Mouse (Mus musculus): ENCODE results near the gene Atcay. TPM values are rescaled to one million over a fixed set of nuclear protein-coding genes. Genes with fewer than 3 reads are reported as not detected.
"Not testable (repeated sequence)": the region's sequence is repeated elsewhere in the genome, so short reads cannot be mapped to it uniquely, and the experiment has no call there.

Atcay gene
- polyA plus RNA-seq, 1 experiment from 2014 or later = 25.9 TPM

DNA sequence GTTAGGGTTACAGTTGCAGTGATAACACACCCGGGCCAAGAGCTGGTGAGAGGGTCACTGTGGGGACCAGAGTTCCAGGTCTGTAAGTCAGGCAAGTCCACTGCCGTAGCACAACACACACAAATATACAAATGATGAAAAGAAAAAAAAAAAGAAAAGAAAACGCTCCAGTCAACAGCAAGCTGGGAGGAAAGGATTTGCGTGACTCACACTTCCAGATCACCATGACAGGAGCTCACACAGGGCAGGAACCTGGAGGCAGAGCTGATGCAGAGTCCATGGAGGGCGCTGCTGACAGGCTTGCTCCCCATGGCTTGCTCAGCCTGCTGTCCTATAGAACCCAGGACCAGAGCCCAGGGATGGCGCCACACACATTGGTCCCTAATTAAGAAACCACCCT lies 3.6 kb upstream of the Atcay start:
- WGBS = 86% methylated on average over 6 of the region's 6 CpGs
- H3K27ac ChIP-seq = no peak overlapping the region
- H3K36me3 ChIP-seq = 0 out of 2 replicates have a peak, but pooled peaks cover 5% of the 10 kb centered on the region
- H3K27me3 ChIP-seq (ENCODE audit: insufficient read depth, poor library complexity, severe bottlenecking) = peaks cover 68% of the 10 kb centered on the region
- peaks cover 66% of the 10 kb centered on the region for H3K4me1 ChIP-seq (replicated peaks)
- no peak for DNase-seq (ENCODE audit: low spot score)
- H3K4me3 ChIP-seq = peak overlapping the region; percentile 94; the same call in 1 of the 2 replicates
- no peaks in the 10 kb centered on the region for H3K9me3 ChIP-seq

DNA sequence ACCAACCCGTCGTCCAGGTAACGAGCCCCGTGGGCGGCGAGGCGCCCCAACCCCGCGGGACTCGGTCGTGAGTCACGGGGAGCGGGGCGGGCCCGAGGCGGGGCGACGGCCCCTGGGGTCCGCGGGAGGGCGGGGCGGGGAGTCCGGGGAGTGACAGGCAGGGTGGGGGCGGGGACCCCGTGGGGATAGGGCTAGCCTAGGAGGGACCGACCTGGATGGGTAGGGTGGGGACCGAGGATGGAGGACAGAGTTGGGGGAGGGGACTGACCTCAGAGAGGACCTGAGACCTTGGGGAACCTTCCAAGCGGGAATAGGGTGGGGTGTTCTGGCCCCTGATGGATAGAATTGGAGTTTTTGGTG lies 2.6 kb upstream of the Atcay start:
- H3K27ac ChIP-seq = peak overlapping the region; percentile 93
- peaks cover 61% of the 10 kb centered on the region for H3K4me1 ChIP-seq (replicated peaks)
- no peaks in the 10 kb centered on the region for H3K9me3 ChIP-seq
- WGBS = 1% methylated on average over 27 of the region's 28 CpGs
- DNase-seq (ENCODE audit: low spot score) = no peak
- H3K27me3 ChIP-seq (ENCODE audit: insufficient read depth, poor library complexity, severe bottlenecking) = peaks cover 68% of the 10 kb centered on the region
- 0 out of 2 replicates have a peak, but pooled peaks cover 5% of the 10 kb centered on the region for H3K36me3 ChIP-seq
- peak overlapping the region; percentile 94 for H3K4me3 ChIP-seq

DNA sequence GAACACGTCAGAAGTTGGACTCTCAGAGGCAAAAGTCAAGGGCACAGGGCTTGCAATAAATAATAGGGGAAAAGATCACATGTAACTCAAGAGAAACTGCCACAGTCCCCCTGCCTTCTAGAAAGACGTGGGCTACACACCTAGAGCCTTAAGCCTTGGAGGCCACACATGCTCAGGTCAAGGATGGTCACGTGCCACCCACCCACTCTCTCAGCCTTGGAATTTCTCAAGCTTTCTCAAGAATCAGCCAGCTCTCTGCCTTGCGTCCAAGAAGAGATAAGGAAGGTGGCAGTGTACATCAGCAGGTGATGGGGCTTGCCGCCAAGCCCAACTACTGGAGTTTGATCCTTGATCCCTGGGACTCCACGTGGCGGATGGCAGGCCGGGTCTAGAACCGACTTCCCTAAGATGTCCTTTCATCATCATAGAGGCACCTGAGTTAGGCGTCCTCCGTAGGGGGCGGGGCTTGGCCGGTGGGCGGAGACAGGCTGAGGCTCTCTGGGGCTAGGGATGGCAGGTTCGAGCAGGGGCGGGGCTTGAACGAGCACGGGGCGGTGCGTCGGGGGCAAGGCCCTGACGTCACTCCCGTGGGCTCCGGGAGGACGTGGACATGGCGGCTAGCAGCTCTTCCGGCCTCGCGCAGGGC lies 2.1 kb upstream of the Atcay start, which contains the start of gene Zfr2:
TSS of gene Zfr2 (plus strand) at position 576 of the 646 bp plus-strand sequence.
- H3K27me3 ChIP-seq (ENCODE audit: insufficient read depth, poor library complexity, severe bottlenecking) = peaks cover 63% of the 10 kb centered on the region
- no peaks in the 10 kb centered on the region for H3K9me3 ChIP-seq
- DNase-seq (ENCODE audit: low spot score) = peak; percentile 85
- H3K4me3 ChIP-seq = peak within 1 kb of the TSS; percentile 94
- WGBS = 10% methylated on average over 29 of the region's 29 CpGs
- H3K36me3 ChIP-seq = 0 out of 2 replicates have a peak, but pooled peaks cover 5% of the 10 kb centered on the region
- H3K27ac ChIP-seq = peak within 1 kb of the TSS; percentile 93
- peaks cover 59% of the 10 kb centered on the region for H3K4me1 ChIP-seq (replicated peaks)

DNA sequence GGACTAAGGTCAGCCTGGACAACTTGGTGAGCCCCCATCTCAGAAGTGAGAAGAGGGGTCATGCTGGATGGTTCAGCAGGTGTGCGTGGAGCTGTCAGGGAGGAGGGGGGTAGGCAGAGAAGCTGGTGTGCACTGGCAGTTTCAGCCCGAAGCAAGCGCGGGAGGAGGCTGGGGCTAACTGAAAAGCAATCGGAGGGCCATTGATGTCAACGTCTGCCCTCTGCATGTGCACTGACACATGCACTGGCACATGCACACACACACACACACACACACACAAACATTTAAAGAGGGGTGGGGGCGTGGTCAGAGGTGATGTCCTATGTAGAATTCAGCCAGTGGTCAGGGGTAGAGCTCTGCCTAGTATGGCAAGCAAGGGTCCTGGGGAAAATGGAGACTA lies 803 bp upstream of the Atcay start:
- Histone ChIP-seq H3K4me1 (replicated peaks) (peaks cover 48% of the 10 kb centered on the region), H3K4me3 (peak overlapping the region; percentile 61)

DNA sequence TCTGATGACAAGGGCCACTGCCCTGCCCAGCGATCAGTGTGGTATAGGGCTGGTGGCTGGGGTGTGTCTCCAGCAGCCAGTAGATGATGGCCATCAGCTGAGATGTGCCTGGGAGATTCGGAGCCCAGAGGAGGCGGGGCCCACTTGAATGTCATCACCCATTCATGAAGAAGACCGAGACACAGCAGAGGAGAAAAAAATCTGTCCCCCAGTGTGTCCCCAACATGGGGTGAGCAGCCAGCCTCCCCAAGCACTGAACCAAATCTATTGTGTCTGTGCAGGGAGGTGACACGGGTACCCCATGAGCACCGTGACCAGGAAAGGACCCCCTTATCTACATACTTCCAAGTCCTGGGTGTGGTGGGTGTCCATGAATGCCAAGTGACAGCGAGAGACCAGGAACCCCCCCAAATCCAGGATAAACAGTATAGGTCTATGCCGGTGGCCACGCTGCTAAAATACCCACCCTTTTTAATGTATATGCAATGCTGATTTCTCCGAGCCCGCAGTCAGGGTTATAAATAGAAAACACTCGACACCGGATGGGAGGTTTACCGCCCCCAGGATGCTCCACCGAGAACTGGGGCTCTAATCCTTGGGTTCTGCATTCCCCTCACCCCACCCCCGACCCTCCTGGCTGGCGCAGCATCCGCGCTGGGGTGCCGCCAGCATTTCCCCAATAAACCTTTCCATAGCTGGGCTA lies 747 bp downstream of the Atcay start:
- Histone ChIP-seq H3K4me1 (replicated peaks) (peaks cover 44% of the 10 kb centered on the region), H3K4me3 (peak overlapping the region; percentile 61), H3K9me3 (no peaks in the 10 kb centered on the region), H3K27me3 (ENCODE audit: insufficient read depth, poor library complexity, severe bottlenecking) (peaks cover 49% of the 10 kb centered on the region), H3K27ac (peak overlapping the region; percentile 85), H3K36me3 (no peaks in the 10 kb centered on the region)
- DNase-seq (ENCODE audit: low spot score) = no peak
- 12% methylated on average over 20 of the region's 20 CpGs for WGBS

More for the DNA sequence above, 803 bp upstream of the Atcay start:
- H3K27ac ChIP-seq = peak overlapping the region; percentile 70; the same call in 1 of the 2 replicates
- DNase-seq (ENCODE audit: low spot score) = no peak
- peaks cover 52% of the 10 kb centered on the region for H3K27me3 ChIP-seq (ENCODE audit: insufficient read depth, poor library complexity, severe bottlenecking)
- 0 out of 2 replicates have a peak, but pooled peaks cover 5% of the 10 kb centered on the region for H3K36me3 ChIP-seq
- H3K9me3 ChIP-seq = no peaks in the 10 kb centered on the region
- WGBS = 58% methylated on average over 7 of the region's 7 CpGs

DNA sequence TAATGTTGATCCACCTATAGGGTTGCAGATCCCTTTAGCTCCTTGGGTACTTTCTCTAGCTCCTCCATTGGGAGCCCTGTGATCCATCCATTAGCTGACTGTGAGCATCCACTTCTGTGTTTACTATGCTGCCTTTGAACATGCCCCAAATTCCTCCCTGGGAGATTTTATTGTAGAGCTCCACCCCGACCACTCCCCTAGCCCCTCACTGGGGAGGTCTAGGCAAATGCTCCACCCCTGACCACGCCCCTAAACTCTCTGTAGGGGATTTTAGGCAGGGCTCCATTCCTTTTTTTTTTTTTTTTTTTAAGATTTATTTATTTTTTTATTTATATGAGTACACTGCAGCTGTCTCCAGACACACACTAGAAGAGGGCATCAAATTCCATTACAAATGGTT lies 6.9 kb downstream of the Atcay start:
- WGBS = 62% methylated on average over 2 of the region's 2 CpGs
- H3K4me3 ChIP-seq; H3K27ac ChIP-seq; H3K4me1 ChIP-seq (replicated peaks); H3K9me3 ChIP-seq; DNase-seq (ENCODE audit: low spot score); H3K27me3 ChIP-seq (ENCODE audit: insufficient read depth, poor library complexity, severe bottlenecking): not testable (repeated sequence)
- H3K36me3 ChIP-seq = peaks cover 17% of the 10 kb centered on the region; the same call in 1 of the 2 replicates

DNA sequence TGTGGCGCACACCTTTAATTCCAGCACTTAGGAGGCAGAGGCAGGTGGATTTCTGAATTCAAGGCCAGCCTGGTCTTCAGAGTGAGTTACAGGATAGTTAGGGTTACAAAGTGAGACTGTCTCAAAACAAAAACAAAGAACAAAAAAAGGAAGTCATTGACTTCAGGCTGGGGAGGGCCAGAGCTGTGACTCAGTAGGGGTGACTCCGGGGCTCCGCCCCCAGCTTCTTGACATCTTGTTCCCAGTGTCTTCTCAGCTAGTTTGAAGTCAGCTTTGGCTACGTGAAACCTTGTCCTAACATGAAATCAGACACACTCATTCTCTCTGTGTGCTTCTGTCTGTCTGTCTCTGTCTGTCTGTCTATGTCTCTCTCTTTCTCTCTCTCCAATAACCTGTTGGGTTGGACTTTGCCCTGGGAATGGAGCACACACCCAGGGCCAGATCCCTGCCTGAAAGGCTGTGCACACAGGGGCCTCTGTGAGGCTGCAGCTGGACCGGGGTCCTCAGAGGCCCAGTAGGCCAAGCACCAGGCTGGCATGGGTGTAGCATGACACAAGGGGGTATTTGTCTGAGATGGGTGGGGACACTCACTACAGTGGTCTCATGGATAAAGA lies 9.1 kb downstream of the Atcay start:
- no peak for DNase-seq (ENCODE audit: low spot score)
- H3K27me3 ChIP-seq (ENCODE audit: insufficient read depth, poor library complexity, severe bottlenecking) = peaks cover 6% of the 10 kb centered on the region; the same call in 1 of the 2 replicates
- no peak overlapping the region for H3K4me3 ChIP-seq
- no peaks in the 10 kb centered on the region for H3K9me3 ChIP-seq
- H3K27ac ChIP-seq = no peak overlapping the region
- H3K4me1 ChIP-seq (replicated peaks) = peaks cover 6% of the 10 kb centered on the region; the same call in 1 of the 2 replicates
- H3K36me3 ChIP-seq = peaks cover 24% of the 10 kb centered on the region; the same call in 1 of the 2 replicates
- 89% methylated on average over 5 of the region's 5 CpGs for WGBS

DNA sequence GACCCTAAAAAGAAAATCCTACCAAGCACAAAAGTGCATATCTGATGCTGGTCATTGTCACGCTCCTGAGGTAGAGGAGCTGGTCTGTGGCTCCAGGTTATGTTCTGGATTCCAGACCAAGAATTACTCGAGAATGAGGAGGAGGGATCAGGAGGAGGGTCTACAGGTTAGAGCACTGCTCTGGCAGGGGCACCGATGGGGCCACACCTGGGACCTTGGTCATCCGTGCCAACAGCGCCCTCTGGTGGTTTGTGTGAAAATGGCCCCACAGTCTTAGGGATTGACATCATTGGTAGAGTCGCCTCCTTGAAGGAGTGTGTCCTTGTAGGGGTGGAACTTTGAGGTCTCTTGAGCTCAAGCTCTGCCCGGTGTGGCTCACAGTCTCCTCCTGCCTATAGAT lies 12.7 kb downstream of the Atcay start:
- Histone ChIP-seq H3K36me3 (peaks cover 44% of the 10 kb centered on the region), H3K27ac (no peak overlapping the region), H3K4me3 (no peak overlapping the region), H3K4me1 (replicated peaks) (peaks cover 6% of the 10 kb centered on the region; the same call in 1 of the 2 replicates), H3K9me3 (peaks cover under 1% of the 10 kb centered on the region; the same call in 1 of the 2 replicates), H3K27me3 (ENCODE audit: insufficient read depth, poor library complexity, severe bottlenecking) (peaks cover 6% of the 10 kb centered on the region; the same call in 1 of the 2 replicates)
- 43% methylated on average over 7 of the region's 7 CpGs for WGBS
- DNase-seq (ENCODE audit: low spot score) = peak; percentile 59

DNA sequence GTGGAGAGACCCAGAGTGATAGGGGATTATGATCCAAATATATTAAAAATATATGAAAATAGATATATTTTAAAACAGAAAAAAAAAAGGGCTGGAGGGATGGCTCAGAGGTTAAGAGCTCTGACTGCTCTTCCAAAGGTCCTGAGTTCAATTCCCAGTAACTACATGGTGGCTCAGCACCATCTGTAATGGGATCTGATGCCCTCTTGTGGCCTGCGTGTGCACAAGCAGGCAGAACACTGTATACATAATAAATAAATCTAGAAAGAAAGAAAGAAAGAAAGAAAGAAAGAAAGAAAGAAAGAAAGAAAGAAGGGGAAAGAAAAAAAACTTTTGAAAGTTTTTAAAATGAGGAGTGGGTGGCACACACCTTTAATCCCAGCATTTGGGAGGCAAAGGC lies 13.4 kb downstream of the Atcay start:
- H3K4me3 ChIP-seq; DNase-seq (ENCODE audit: low spot score); H3K27ac ChIP-seq; H3K4me1 ChIP-seq (replicated peaks); H3K9me3 ChIP-seq; H3K27me3 ChIP-seq (ENCODE audit: insufficient read depth, poor library complexity, severe bottlenecking): not testable (repeated sequence)
- peaks cover 51% of the 10 kb centered on the region for H3K36me3 ChIP-seq
- WGBS = 25% methylated on average over 1 of the region's 1 CpGs

DNA sequence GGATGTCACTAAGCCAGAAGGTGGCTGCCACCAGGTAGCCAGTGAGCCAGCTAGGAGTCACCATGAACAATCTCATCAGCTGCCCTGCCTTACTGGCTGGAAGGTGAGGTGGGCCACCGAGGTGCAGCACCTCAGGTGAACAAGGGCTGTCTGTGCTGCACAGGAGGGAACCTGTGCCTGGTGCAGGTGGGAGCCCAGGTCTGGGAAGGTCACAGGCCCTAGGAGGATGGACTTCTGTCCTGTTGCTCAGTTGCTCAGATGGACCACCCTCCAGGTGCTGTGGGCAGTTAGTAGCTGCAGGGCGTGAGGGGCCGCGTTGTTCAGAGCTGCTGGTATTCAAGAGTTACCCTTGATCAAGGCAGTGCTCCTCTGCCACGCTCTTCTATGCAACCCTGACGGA lies 13.8 kb downstream of the Atcay start:
- H3K4me3 ChIP-seq = no peak overlapping the region
- no peak overlapping the region for H3K27ac ChIP-seq
- peaks cover 6% of the 10 kb centered on the region; the same call in 1 of the 2 replicates for H3K4me1 ChIP-seq (replicated peaks)
- peaks cover 52% of the 10 kb centered on the region for H3K36me3 ChIP-seq
- DNase-seq (ENCODE audit: low spot score) = no peak
- WGBS = 90% methylated on average over 6 of the region's 6 CpGs
- peaks cover 6% of the 10 kb centered on the region; the same call in 1 of the 2 replicates for H3K27me3 ChIP-seq (ENCODE audit: insufficient read depth, poor library complexity, severe bottlenecking)
- H3K9me3 ChIP-seq = peaks cover 12% of the 10 kb centered on the region; the same call in 1 of the 2 replicates

DNA sequence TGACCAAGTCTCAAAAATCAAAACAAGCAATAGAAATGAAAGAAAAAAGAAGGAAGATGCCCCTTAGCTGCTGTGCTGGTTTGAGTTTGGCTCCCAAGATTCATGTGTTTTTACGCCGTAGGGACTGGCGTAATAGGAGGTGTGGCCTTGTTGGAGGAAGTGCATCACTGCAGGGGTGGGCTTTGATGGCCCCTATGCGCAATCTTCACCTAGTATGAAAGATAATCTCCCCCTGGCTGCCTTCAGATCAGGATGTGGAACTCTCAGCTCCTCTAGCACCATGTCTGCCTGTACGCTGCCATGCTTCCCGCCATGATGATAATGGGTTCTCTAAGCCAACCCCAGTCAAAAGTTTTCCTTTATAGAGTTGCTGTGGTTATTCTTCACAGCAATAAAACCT lies 14.4 kb downstream of the Atcay start:
- DNase-seq (ENCODE audit: low spot score) = no peak
- no peak overlapping the region for H3K27ac ChIP-seq
- 87% methylated on average over 6 of the region's 6 CpGs for WGBS
- peaks cover 6% of the 10 kb centered on the region; the same call in 1 of the 2 replicates for H3K27me3 ChIP-seq (ENCODE audit: insufficient read depth, poor library complexity, severe bottlenecking)
- peaks cover 6% of the 10 kb centered on the region; the same call in 1 of the 2 replicates for H3K4me1 ChIP-seq (replicated peaks)
- peaks cover 16% of the 10 kb centered on the region; the same call in 1 of the 2 replicates for H3K9me3 ChIP-seq
- H3K4me3 ChIP-seq = no peak overlapping the region
- peaks cover 53% of the 10 kb centered on the region for H3K36me3 ChIP-seq

DNA sequence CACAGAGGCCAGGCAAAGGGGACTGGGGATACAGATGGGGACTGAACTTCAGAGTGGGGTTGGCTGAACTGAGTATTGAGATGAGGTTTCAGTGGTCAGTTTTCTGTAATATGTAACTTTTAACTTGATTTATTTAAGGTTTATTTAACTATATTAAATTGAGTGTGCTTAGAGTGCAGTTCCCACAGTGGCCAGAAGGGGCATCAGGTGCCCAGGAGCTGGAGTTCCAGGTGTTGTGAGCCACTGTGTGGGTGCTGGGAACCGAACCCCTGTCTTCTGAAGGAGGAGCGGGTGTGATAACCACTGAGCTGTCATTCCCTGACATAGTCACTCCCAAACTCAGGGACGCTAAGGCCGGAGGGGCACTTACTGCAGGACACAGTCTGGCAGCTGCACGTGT lies 20.5 kb downstream of the Atcay start:
- peaks cover 67% of the 10 kb centered on the region for H3K36me3 ChIP-seq
- no peak for DNase-seq (ENCODE audit: low spot score)

More for the DNA sequence above, 20.5 kb downstream of the Atcay start:
- WGBS = 98% methylated on average over 5 of the region's 5 CpGs
- no peak overlapping the region for H3K27ac ChIP-seq
- H3K9me3 ChIP-seq = peaks cover 24% of the 10 kb centered on the region
- peaks cover 4% of the 10 kb centered on the region; the same call in 1 of the 2 replicates for H3K27me3 ChIP-seq (ENCODE audit: insufficient read depth, poor library complexity, severe bottlenecking)
- no peaks in the 10 kb centered on the region for H3K4me1 ChIP-seq (replicated peaks)
- no peak overlapping the region for H3K4me3 ChIP-seq

Data from hindbrain, embryonic 10.5 days (tissue).